Mouse (Mus musculus) cortical plate, adult 2 months (tissue): ENCODE measurements around the gene Top2b.

Experiments
- CTCF ChIP-seq: fragments of 200-500 bp; IDR thresholded peaks from 2 replicates; pipeline ENCODE4 v1.5.1; 2011; ENCODE audit warnings: mild to moderate bottlenecking, control low read depth, low read length; ENCODE audit not compliant: insufficient read depth; ENCODE audit errors: extremely low read depth
- POLR2A ChIP-seq: fragments of 200-500 bp; IDR thresholded peaks from 2 replicates; pipeline ENCODE4 v1.6.1; 2011; ENCODE audit warnings: mild to moderate bottlenecking, low read length, control low read depth; ENCODE audit not compliant: insufficient read depth; ENCODE audit errors: extremely low read depth

- no peak for TF ChIP-seq CTCF
- no peak for TF ChIP-seq POLR2A
Observed at GRCm38 (mm10) chr14:16328531-16328930, 36.4 kb upstream of the Top2b start.
